Mouse (Mus musculus) megakaryocyte progenitor cell, adult 5-6 weeks (primary cell): ENCODE results near the gene Cd37. TPM values are rescaled to one million over a fixed set of nuclear protein-coding genes. Genes with fewer than 3 reads are reported as not detected.
A peak's percentile ranks its signal among the peaks of the same experiment; 100 is the strongest.
"Not testable (repeated sequence)": the region's sequence is repeated elsewhere in the genome, so short reads cannot be mapped to it uniquely, and the experiment has no call there.

Experiments used
- ATAC-seq: replicated peaks from 2 replicates; pipeline ENCODE4 v1.8.0; 2016; ENCODE audit warnings: mild to moderate bottlenecking, moderate TSS enrichment, inconsistent platforms; ENCODE audit not compliant: poor library complexity
- total RNA-seq, 2 experiments: library from RNA; stranded (forward) in 1 of 2; stranded (reverse) in 1 of 2; fragments of 157-497, 149-512 nt in 1 of 2; fragments of 200-1000 nt in 1 of 2; gene quantifications; 2 replicates each; pipeline versions ENCODE4 v1.2.3 to v1.2.4; 2015 to 2017

Gene Cd37
- total RNA-seq (2015) (104 and 124 TPM in 2 replicates), total RNA-seq (2017) (76.6 and 81.9 TPM in 2 replicates)

GRCm38 (mm10) chr7:45238723-45239496 lies at the start of gene Cd37:
Cd37 (minus strand) TSS chr7:45239115.
- peak; percentile 82 for ATAC-seq

GRCm38 (mm10) chr7:45286486-45286885 lies 47.6 kb upstream of the Cd37 start:
- no peak for ATAC-seq

- ATAC-seq, result peak; percentile 97
Measured at GRCm38 (mm10) chr7:45277136-45277760, 38.3 kb upstream of the Cd37 start, which contains the start of gene Slc6a21. Slc6a21 (plus strand) TSS chr7:45277513.

- ATAC-seq, result no peak
Measured at GRCm38 (mm10) chr7:45273672-45274071, 34.8 kb upstream of the Cd37 start.

GRCm38 (mm10) chr7:45272786-45273412 lies 34.0 kb upstream of the Cd37 start:
- ATAC-seq, result no peak

- ATAC-seq, result no peak
Measured at GRCm38 (mm10) chr7:45265518-45265917, 26.6 kb upstream of the Cd37 start.

- no peak for ATAC-seq
Measured at GRCm38 (mm10) chr7:45264348-45264747, 25.4 kb upstream of the Cd37 start.

- no peak for ATAC-seq
Measured at GRCm38 (mm10) chr7:45263006-45263607, 24.2 kb upstream of the Cd37 start.

- no peak for ATAC-seq
Measured at GRCm38 (mm10) chr7:45262266-45262665, 23.4 kb upstream of the Cd37 start.

GRCm38 (mm10) chr7:45259281-45259680 lies 20.4 kb upstream of the Cd37 start:
- ATAC-seq, result no peak

GRCm38 (mm10) chr7:45257063-45257840 lies 18.3 kb upstream of the Cd37 start:
- ATAC-seq, result no peak

GRCm38 (mm10) chr7:45255822-45256221 lies 16.9 kb upstream of the Cd37 start:
- ATAC-seq, result not testable (repeated sequence)

- ATAC-seq, result no peak
Measured at GRCm38 (mm10) chr7:45253806-45254205, 14.9 kb upstream of the Cd37 start.

GRCm38 (mm10) chr7:45247666-45248065 lies 8.8 kb upstream of the Cd37 start:
- ATAC-seq, result no peak

GRCm38 (mm10) chr7:45241389-45241749 lies 2.5 kb upstream of the Cd37 start:
- no peak for ATAC-seq

GRCm38 (mm10) chr7:45240633-45241388 lies 1.9 kb upstream of the Cd37 start, which contains the start of gene Slc6a16:
Slc6a16 (plus strand) TSS chr7:45241085.
- ATAC-seq, result no peak

GRCm38 (mm10) chr7:45240109-45240508 lies 1.2 kb upstream of the Cd37 start:
- ATAC-seq, result no peak

GRCm38 (mm10) chr7:45237747-45238699 lies 892 bp downstream of the Cd37 start:
- ATAC-seq, result peak; percentile 40
